Mouse (Mus musculus): ENCODE data around the gene Tln1. TPM values are rescaled to one million over a fixed set of nuclear protein-coding genes. Genes with fewer than 3 reads are reported as not detected.

Gene Tln1
- 119 and 185 TPM in 2 replicates for polyA plus RNA-seq (2012; rRNA removed; ENCODE audit: low replicate concordance)

DNA sequence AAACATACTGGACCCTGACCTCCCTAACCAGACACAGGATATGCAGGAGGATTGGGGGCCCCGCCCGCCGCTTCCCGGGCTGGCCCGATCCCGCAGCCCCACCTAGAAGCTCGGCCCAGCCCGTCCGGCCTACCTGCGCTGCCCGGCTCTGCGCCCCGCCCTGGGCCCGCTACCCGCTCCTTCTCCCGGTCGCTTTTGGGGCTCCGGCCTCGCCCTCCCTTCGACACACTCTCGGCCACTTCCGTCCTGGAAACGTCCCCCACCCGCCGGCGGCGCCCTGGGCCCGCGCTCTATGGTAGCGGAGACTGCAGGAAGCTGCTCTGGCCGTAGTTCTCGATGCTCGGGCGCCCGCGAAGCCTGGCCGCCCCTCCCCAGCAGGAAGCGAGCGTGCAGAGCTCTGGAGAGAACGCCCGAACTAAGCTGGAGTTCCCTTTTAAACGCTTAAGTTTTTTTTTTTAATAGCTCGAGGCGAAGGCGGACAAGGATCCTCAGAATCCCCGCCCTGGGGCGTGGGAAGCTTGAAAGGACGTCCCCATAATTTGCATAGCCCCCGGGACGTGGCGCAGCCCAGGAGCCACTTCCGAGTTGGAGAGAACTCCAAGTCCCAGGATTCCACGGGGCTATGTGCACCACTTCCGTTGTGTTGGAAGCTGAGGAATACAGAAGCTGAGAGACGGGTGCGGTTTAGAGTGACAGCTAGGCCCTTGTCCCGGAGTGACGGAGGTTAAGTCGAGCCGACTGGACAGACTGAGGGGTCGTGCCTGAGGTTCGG, at the start of gene Tln1, which contains the start of gene Creb3:
TSS of gene Tln1 (minus strand) at position 695 of the 772 bp plus-strand sequence.
TSS of gene Creb3 (plus strand) at position 336 of the 772 bp plus-strand sequence.

DNA sequence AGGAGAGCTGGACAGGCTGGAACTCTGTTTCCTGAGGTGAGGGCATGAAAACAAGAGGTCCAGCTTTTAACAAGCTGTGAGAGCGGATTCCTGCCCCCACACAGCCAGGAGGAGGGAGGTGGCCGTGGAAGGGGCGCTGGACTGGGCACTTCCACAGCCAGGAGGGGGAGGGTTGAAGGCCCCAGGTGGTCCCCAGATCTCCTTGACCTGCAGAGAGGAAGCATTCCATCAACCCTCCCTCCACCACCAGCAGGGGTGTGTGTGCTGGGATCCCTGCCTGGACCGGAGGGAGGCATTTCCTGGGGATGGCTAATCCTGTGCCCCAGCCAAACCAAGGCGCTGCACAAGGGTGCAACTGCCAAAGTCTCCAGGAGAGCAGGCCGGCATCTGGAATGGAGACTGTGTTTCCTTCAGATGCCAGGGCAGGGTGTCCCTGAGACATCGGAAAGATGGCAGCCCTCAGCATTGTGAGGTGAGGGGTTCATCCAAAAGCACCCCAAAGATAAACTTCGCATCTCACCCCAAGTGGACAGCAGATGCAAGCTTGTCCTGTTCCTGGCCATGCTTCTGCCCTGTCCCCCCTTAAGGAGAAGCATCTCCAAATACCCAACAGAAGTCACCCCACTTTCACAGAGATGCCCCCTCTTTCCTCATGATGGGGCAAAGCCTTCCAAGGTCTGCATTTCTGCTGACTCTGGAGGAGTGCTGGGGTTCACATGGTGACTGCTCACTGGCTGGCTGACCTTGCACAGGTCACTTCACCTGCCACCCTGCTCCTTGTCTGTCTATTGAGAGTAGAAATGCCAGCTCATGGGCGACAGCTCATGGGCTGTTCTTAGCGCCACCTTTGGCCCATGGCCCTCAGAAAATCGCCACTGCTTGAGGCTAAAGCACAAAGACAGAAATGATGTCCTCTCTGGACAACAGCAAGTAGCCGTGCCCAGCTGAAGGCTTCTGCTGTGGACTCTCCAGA, 22.2 kb upstream of the Tln1 start, which contains the start of gene Msmp:
TSS of gene Msmp (minus strand) at position 51 of the 973 bp plus-strand sequence.

DNA sequence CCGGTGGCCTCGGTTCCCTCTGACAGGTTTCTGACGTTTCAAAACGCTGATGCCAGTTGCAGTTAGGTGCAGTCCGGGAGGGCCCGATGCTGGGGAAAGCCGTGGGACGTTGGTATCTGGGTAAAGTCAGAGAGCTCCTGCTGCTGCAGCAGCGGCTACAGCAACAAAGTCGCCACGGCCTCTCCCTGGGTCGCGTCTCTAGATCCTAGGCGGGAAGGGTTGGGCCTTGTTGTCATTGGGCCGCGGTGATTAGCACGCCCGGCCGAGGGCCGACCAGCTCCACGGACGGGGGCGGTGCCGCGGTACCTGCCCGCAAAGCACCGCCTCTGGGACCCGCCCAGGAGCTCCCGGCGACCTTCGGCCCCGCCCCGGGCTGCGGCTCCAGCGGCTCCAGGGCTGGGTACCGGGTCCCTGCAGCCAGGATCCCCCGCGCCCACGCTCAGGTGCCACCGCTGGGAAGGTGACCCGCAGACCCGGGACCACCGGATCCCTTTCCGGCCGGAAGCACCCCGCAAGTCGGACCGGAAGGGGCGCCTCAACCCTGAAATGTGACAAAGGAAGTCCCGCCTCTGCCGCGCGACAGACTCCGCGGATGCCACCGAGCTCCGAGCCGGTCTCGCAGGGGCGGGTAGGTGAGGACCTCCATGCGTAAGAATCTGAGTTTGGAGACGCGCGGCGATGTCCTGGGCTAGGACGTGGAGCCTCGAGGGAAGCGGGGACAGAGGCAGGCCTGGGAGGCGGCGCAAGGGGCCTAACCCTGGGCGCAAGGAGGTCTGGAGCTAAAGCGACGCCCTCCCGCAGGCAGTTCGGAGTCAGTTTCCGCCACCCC, 16.1 kb upstream of the Tln1 start, which contains the start of the genes Rgp1 and Gba2:
TSS of gene Rgp1 (plus strand) at position 340 of the 829 bp plus-strand sequence.
TSS of gene Gba2 (minus strand) at position 498 of the 829 bp plus-strand sequence.

DNA sequence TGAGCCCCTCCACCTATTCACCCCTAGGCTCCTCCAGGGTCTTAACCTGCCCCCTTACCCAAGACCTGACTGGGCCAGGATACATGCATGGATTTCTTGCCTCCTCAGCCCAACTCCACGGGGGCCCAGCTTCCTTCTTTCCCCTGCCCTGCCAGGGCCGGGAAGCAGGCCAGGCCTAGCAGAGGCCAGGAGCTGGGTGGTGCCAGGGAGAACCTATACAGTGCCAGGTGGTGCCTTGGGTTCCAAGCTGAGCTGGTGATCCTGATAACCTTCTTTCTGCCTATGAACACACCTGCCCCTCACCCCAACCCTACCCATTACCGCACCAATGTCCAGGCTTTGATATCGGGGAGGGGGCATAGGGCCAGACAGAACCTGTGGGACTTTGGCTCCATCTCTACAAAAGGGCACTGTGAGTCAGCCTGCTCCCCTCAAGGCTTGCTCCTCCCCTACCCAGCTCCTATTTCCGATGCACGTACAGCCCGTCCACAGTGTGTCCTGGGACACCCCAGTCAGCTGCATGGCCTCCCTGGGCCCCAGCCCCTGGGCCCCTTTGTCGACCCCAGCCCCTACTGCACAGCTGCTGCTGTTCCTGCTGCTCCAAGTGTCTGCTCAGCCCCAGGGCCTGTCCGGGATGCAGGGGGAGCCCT, 55.8 kb downstream of the Tln1 start, which contains the start of gene Car9:
TSS of gene Car9 (plus strand) at position 431 of the 650 bp plus-strand sequence.

DNA sequence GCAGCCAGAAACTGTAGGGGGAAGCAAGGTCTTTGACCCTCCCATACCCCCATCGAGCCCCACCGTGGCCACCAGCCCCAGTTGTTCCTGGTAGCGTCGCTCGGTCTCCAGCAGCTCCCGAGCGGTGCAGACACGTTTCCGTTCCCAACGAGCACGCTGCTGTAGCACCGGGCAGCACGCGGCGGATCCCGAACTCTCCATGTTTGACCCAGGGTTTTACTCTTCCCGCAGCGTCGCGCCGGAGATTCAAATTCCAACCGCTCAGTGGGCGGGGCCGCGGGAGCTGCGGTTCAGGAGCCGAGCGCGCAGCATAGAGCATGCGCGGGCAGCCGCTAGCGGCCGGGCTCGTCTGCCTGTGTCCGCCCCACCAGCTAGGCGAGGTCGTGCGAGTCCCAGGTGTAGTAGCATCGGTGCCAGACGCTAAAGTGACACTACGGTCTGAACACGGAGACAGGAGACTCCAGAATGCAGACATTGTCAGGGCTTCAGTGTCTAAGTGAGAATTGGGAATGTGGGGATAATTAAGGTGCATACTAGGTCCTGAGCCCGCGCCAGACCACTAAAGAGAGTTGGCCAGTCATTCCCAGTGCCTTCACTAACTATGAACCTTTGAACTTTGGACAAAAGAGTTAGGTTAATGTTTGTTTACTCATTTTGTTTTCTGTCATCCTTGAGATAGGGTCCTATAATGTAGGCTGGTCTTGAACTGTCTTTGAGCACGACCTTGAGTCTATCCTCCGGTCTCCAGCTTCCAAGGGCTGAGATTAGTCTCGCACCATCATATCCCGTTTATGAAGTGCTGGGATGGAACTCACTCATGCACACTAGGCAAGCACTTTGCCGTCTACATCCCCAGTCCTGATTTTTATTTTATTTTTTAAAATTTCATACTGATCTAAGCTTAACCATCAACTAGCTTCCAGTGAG, 62.8 kb downstream of the Tln1 start, which contains the start of gene Arhgef39:
TSS of gene Arhgef39 (minus strand) at position 289 of the 927 bp plus-strand sequence.

DNA sequence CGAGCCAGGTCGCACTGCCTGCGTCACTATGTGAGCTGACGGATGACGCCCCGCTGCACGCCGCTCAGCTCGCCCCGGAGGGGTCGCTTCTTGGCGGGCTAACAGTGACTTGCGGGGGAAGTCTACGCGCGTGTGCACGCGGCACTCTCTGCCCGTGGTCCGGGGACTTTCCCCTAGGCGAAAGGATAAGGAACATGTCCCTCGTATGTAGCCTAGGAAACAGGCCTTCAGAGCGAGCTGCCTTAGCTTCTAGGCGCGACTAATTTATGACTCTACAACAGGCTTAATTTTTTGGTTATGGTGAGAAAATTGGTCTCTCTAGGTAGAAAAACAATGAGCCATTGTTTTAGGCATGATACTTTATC, 69.7 kb downstream of the Tln1 start, which contains the start of gene Ccdc107:
TSS of gene Ccdc107 (plus strand) at position 80 of the 365 bp plus-strand sequence.

DNA sequence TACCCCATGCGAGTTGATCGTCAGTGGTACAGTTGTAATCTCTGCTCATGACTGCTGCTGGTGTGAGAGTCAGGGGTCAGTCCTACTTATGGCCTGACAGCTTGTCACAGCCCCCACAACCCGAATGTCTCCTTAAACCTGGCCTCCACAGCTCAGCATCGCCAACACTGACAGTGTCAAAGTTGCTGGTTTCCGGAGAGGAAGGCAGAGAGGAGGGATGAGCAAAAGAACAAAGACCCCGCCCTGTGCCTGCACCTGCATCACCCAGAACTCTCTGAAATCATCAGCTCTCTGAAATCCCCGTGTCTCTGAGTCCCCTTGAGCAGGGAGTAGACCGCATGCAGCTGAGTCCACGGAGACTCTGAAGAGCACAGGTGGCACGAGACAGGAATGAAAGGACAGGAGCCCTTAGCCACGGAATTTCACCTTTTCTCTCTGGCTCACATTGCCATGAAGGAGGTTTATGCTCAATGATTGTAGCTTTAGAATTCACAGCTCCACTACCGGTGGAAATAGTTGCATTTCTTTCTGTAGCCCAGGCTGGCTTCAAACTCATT, 78.9 kb downstream of the Tln1 start, which contains the start of gene Sit1:
TSS of gene Sit1 (minus strand) at position 200 of the 557 bp plus-strand sequence.

Other genes starting within 250 kb of the Tln1 start
- 22.3 and 32.3 TPM in 2 replicates for gene Rusc2, start 180.7 kb downstream of the Tln1 start, polyA plus RNA-seq (2012; rRNA removed; ENCODE audit: low replicate concordance)
- gene Fam166b, start 133.6 kb downstream of the Tln1 start, polyA plus RNA-seq (2012; rRNA removed; ENCODE audit: low replicate concordance), result 0.45 TPM in 1 of 2 replicates, not detected in the other
- gene Tesk1, start 120.8 kb downstream of the Tln1 start, polyA plus RNA-seq (2012; rRNA removed; ENCODE audit: low replicate concordance), result 67.9 and 87.0 TPM in 2 replicates
- gene Cd72, start 108.1 kb downstream of the Tln1 start, polyA plus RNA-seq (2012; rRNA removed; ENCODE audit: low replicate concordance), result 2.8 and 10.4 TPM in 2 replicates
- gene Sit1, start 79.0 kb downstream of the Tln1 start, polyA plus RNA-seq (2012; rRNA removed; ENCODE audit: low replicate concordance), result 0.40 and 0.73 TPM in 2 replicates
- 72.2 and 259 TPM in 2 replicates for gene Ccdc107, start 69.8 kb downstream of the Tln1 start, polyA plus RNA-seq (2012; rRNA removed; ENCODE audit: low replicate concordance)
- gene Arhgef39, start 63.0 kb downstream of the Tln1 start, polyA plus RNA-seq (2012; rRNA removed; ENCODE audit: low replicate concordance), result 2.2 and 11.5 TPM in 2 replicates
- gene Car9, start 55.7 kb downstream of the Tln1 start, polyA plus RNA-seq (2012; rRNA removed; ENCODE audit: low replicate concordance), result 0.26 and 1.6 TPM in 2 replicates
- gene Tpm2, start 38.9 kb downstream of the Tln1 start, polyA plus RNA-seq (2012; rRNA removed; ENCODE audit: low replicate concordance), result 19.2 and 203 TPM in 2 replicates
- gene Creb3, start 359 bp downstream of the Tln1 start, polyA plus RNA-seq (2012; rRNA removed; ENCODE audit: low replicate concordance), result 63.4 and 86.6 TPM in 2 replicates
- gene Rgp1, start 16.0 kb upstream of the Tln1 start, polyA plus RNA-seq (2012; rRNA removed; ENCODE audit: low replicate concordance), result 73.9 and 79.3 TPM in 2 replicates
- gene Gba2, start 16.2 kb upstream of the Tln1 start, polyA plus RNA-seq (2012; rRNA removed; ENCODE audit: low replicate concordance), result 29.8 and 35.8 TPM in 2 replicates
- gene Msmp, start 21.8 kb upstream of the Tln1 start, polyA plus RNA-seq (2012; rRNA removed; ENCODE audit: low replicate concordance), result 0.62 and 3.8 TPM in 2 replicates
- gene Npr2, start 69.2 kb upstream of the Tln1 start, polyA plus RNA-seq (2012; rRNA removed; ENCODE audit: low replicate concordance), result 94.7 and 95.6 TPM in 2 replicates
- 0.69 and 1.1 TPM in 2 replicates for gene Spag8, start 90.9 kb upstream of the Tln1 start, polyA plus RNA-seq (2012; rRNA removed; ENCODE audit: low replicate concordance)
- 105 and 166 TPM in 2 replicates for gene Hint2, start 93.8 kb upstream of the Tln1 start, polyA plus RNA-seq (2012; rRNA removed; ENCODE audit: low replicate concordance)
- gene Tmem8b, start 106.3 kb upstream of the Tln1 start, polyA plus RNA-seq (2012; rRNA removed; ENCODE audit: low replicate concordance), result 14.5 and 16.6 TPM in 2 replicates
- 0.07 and 0.10 TPM in 2 replicates for gene Fam221b, start 106.5 kb upstream of the Tln1 start, polyA plus RNA-seq (2012; rRNA removed; ENCODE audit: low replicate concordance)
- gene Olfr70, start 138.1 kb upstream of the Tln1 start, polyA plus RNA-seq (2012; rRNA removed; ENCODE audit: low replicate concordance), result not detected in 2 replicates
- gene Olfr71, start 147.6 kb upstream of the Tln1 start, polyA plus RNA-seq (2012; rRNA removed; ENCODE audit: low replicate concordance), result not detected in 2 replicates
- gene Hrct1, start 164.5 kb upstream of the Tln1 start, polyA plus RNA-seq (2012; rRNA removed; ENCODE audit: low replicate concordance), result 8.2 and 78.2 TPM in 2 replicates
- 3.1 and 20.2 TPM in 2 replicates for gene Spaar, start 167.3 kb upstream of the Tln1 start, polyA plus RNA-seq (2012; rRNA removed; ENCODE audit: low replicate concordance)
- 0.13 TPM in 1 of 2 replicates, not detected in the other for gene Olfr159, start 208.3 kb upstream of the Tln1 start, polyA plus RNA-seq (2012; rRNA removed; ENCODE audit: low replicate concordance)

All from subcutaneous adipose tissue, adult 2 months (tissue).